Mouse (Mus musculus): ENCODE data around the gene Paqr9.

- TF ChIP-seq CTCF (IDR thresholded peaks at IDR 0.05; ENCODE audit: low read depth, low read length) (no peak), POLR2A (IDR thresholded peaks at IDR 0.05; ENCODE audit: borderline replicate concordance, low read depth, low read length) (no peak)
Observed at GRCm38 (mm10) chr9:95546679-95547078, 12.8 kb upstream of the Paqr9 start.

All from bone marrow macrophage, adult 2 months (primary cell).